Mouse (Mus musculus): ENCODE measurements around the gene Ticrr. TPM values are rescaled to one million over a fixed set of nuclear protein-coding genes. Genes with fewer than 3 reads are reported as not detected.

Ticrr gene
- polyA plus RNA-seq, 1 experiment from 2014 or later: 3.5 TPM

Other genes with a start within 250 kb of the Ticrr start
- gene Polg, start 193.8 kb upstream of the Ticrr start, polyA plus RNA-seq (2015; fragmentation: Nextera tagmentation; extraction: Ambion mirVana): 29.5 and 34.6 TPM in 2 replicates
- gene Rhcg, start 42.5 kb upstream of the Ticrr start, polyA plus RNA-seq (2015; fragmentation: Nextera tagmentation; extraction: Ambion mirVana): 2.5 and 5.1 TPM in 2 replicates
- gene Kif7, start 55.5 kb downstream of the Ticrr start, polyA plus RNA-seq (2015; fragmentation: Nextera tagmentation; extraction: Ambion mirVana): 2.3 TPM in 2 replicates
- gene Plin1, start 72.7 kb downstream of the Ticrr start, polyA plus RNA-seq (2015; fragmentation: Nextera tagmentation; extraction: Ambion mirVana): not detected in 2 replicates
- gene Pex11a, start 82.9 kb downstream of the Ticrr start, polyA plus RNA-seq (2015; fragmentation: Nextera tagmentation; extraction: Ambion mirVana): 18.0 and 18.2 TPM in 2 replicates
- gene Wdr93, start 83.0 kb downstream of the Ticrr start, polyA plus RNA-seq (2015; fragmentation: Nextera tagmentation; extraction: Ambion mirVana): 0.23 and 0.58 TPM in 2 replicates
- gene Mesp1, start 133.6 kb downstream of the Ticrr start, polyA plus RNA-seq (2015; fragmentation: Nextera tagmentation; extraction: Ambion mirVana): not detected in 2 replicates
- 1.5 and 2.0 TPM in 2 replicates for gene Mesp2, start 150.5 kb downstream of the Ticrr start, polyA plus RNA-seq (2015; fragmentation: Nextera tagmentation; extraction: Ambion mirVana)
- gene Anpep, start 200.9 kb downstream of the Ticrr start, polyA plus RNA-seq (2015; fragmentation: Nextera tagmentation; extraction: Ambion mirVana): 2.1 and 3.6 TPM in 2 replicates